Comparison of ENCODE assay signal across 9 mouse cellular contexts in genomic region chr15:78239453-78239852, GRCm38 (mm10). TPM values are rescaled to one million over a fixed set of nuclear protein-coding genes. Genes with fewer than 3 reads are reported as not detected.
DNase-seq lines count a peak whose midpoint lies in the region; ATAC-seq and TF ChIP-seq lines count a peak whose summit lies in the region.
"Had no signal": no experiment of that assay in that cellular context is flagged by ENCODE, and none has a peak within 500 bp of the region (broad histone marks: within the 10 kb centered on the region; RNA-seq: fewer than 3 reads in every experiment).

No protein-coding gene starts in this region.

- intact Hi-C loops in left cerebral cortex, adult 2 months (cut with DNase I), result loop anchor here (1.0 to 5.0 kb wide), 2 partner anchors 61 to 257 kb away; no protein-coding TSS in a partner anchor

- no peak overlapping the region for H3K4me2 ChIP-seq in kidney, embryonic 14.5 days (replicated peaks; ENCODE audit: low read depth, low read length)
- H3K4me2 ChIP-seq: neural tube, embryonic 13.5 days had no signal

- H3K4me3 ChIP-seq in kidney, adult 2 months (ENCODE audit: insufficient read depth, low read depth, low read length), result no peak overlapping the region
- no peak overlapping the region for H3K4me3 ChIP-seq in kidney, embryonic 14.5 days (ENCODE audit: low read length)
- H3K4me3 ChIP-seq in ES-E14 (ENCODE audit: insufficient read depth in 1 of 2, low read depth in 1 of 2, low read length in 2 of 2, poor library complexity in 1 of 2, severe bottlenecking in 1 of 2), result no peak overlapping the region
- H3K4me3 ChIP-seq in left cerebral cortex, adult 2 months, result no peak overlapping the region
- H3K4me3 ChIP-seq: neural tube, embryonic 13.5 days had no signal

- WGBS in kidney, adult 2 months, result 16% methylated on average over 10 of the region's 10 CpGs
- 20% methylated on average over 10 of the region's 10 CpGs for WGBS in kidney, embryonic 14.5 days

- no peak overlapping the region for H3K9ac ChIP-seq in kidney, embryonic 14.5 days (ENCODE audit: low read depth, low read length)
- no peak overlapping the region for H3K9ac ChIP-seq in ES-E14 (ENCODE audit: insufficient read depth, low read depth, low read length, poor library complexity, severe bottlenecking)
- H3K9ac ChIP-seq: neural tube, embryonic 13.5 days had no signal

- TF ChIP-seq CTCF in kidney, adult 2 months (conservative IDR thresholded peaks at IDR 0.05; ENCODE audit: insufficient read depth, insufficient read length, low read depth, low read length), result peak; percentile 97
- peak; percentile 95 for TF ChIP-seq CTCF in left cerebral cortex, adult 2 months (IDR thresholded peaks at IDR 0.05)

- H3K36me3 ChIP-seq in kidney, adult 2 months (ENCODE audit: control insufficient read depth, insufficient read depth, low read length), result no peaks in the 10 kb centered on the region
- H3K36me3 ChIP-seq in kidney, embryonic 14.5 days (ENCODE audit: control insufficient read depth, insufficient read depth, low read length), result no peaks in the 10 kb centered on the region
- no peaks in the 10 kb centered on the region for H3K36me3 ChIP-seq in ES-E14 (ENCODE audit: control insufficient read depth, insufficient read depth, low read length, poor library complexity, severe bottlenecking)
- H3K36me3 ChIP-seq: neural tube, embryonic 13.5 days had no signal

- H3K27me3 ChIP-seq in kidney, adult 2 months (replicated peaks; ENCODE audit: control insufficient read depth, insufficient read depth, low read length), result no peaks in the 10 kb centered on the region
- no peaks in the 10 kb centered on the region for H3K27me3 ChIP-seq in kidney, embryonic 14.5 days (ENCODE audit: control insufficient read depth, insufficient read depth, low read length)
- H3K27me3 ChIP-seq: neural tube, embryonic 13.5 days had no signal

- H3K9me3 ChIP-seq in kidney, embryonic 14.5 days (ENCODE audit: control insufficient read depth, low read length), result no peaks in the 10 kb centered on the region
- H3K9me3 ChIP-seq in ES-E14 (ENCODE audit: control insufficient read depth, insufficient read depth, low read depth, low read length), result no peaks in the 10 kb centered on the region
- H3K9me3 ChIP-seq: neural tube, embryonic 13.5 days had no signal

- no peaks in the 10 kb centered on the region for H3K4me1 ChIP-seq in kidney, adult 2 months (ENCODE audit: control insufficient read depth, insufficient read depth, low read length)
- no peaks in the 10 kb centered on the region for H3K4me1 ChIP-seq in kidney, embryonic 14.5 days (ENCODE audit: control insufficient read depth, insufficient read depth, low read length)
- peaks cover 0 to 1% of the 10 kb centered on the region in 2 experiments; a peak in 1 of 4 replicates for H3K4me1 ChIP-seq in ES-E14 (ENCODE audit: control insufficient read depth in 2 of 2, insufficient read depth in 2 of 2, low read length in 2 of 2, poor library complexity in 1 of 2)
- H3K4me1 ChIP-seq: neural tube, embryonic 13.5 days had no signal

- ATAC-seq in kidney, embryonic 14.5 days (ENCODE audit: low FRiP score, low TSS enrichment), result no peak
- peak; percentile 82 for ATAC-seq in neutrophil, adult 5-6 weeks (ENCODE audit: extremely low read depth, insufficient number of reproducible peaks, low FRiP score, poor library complexity, severe bottlenecking)

- no peak overlapping the region for H3K27ac ChIP-seq in kidney, adult 2 months (ENCODE audit: insufficient read depth, low read depth, low read length)
- no peak overlapping the region for H3K27ac ChIP-seq in kidney, embryonic 14.5 days (ENCODE audit: low read depth, low read length)
- H3K27ac ChIP-seq in ES-E14 (ENCODE audit: insufficient read depth, low read depth, low read length, poor library complexity, severe bottlenecking), result no peak overlapping the region
- H3K27ac ChIP-seq in left cerebral cortex, adult 2 months, result no peak overlapping the region
- H3K27ac ChIP-seq: neural tube, embryonic 13.5 days had no signal

- in situ Hi-C loops in ES-E14 (cut with MboI; ENCODE audit: low sequenced_read_pairs in 2 of 2, unreplicated experiment in 2 of 2), result no loop called here

- DNase-seq in kidney, adult 2 months, result peak; percentile 61
- DNase-seq in ES-E14 (ENCODE audit: low read depth, low spot score), result peak; percentile 72
- DNase-seq in c-Kit-negative CD71-positive TER-119-positive erythroid progenitor cells, embryonic 14.5 days (ENCODE audit: low read depth, low spot score), result peak; percentile 59
- peak; percentile 80 for DNase-seq in forelimb bud, embryonic 11.5 days (ENCODE audit: low read depth, low spot score)
- peak; percentile 34 to 47 for DNase-seq in left cerebral cortex, adult 2 months (ENCODE audit: extremely low spot score in 1 of 2, low spot score in 2 of 2)
- DNase-seq in thymus, postnatal 36 days, result peak; percentile 48 to 55

- TF ChIP-seq POLR2A in kidney, adult 2 months (IDR thresholded peaks at IDR 0.05; ENCODE audit: low read depth, low read length), result no peak

TF ChIP-seq in ES-E14, 5 proteins besides CTCF, POLR2A, EP300 and RAD21:
- TF ChIP-seq CHD2 (IDR thresholded peaks at IDR 0.05; ENCODE audit: low read depth, low read length) (no peak), MAFK (IDR thresholded peaks at IDR 0.05; ENCODE audit: insufficient read depth, low read depth, low read length) (no peak), HCFC1 (IDR thresholded peaks at IDR 0.05; ENCODE audit: borderline replicate concordance, insufficient read depth, low read length) (0 out of 2 replicates have a peak, but pooled peaks have one; percentile 44), ZNF384 (IDR thresholded peaks at IDR 0.05; ENCODE audit: low read depth, low read length) (no peak), ZC3H11A (IDR thresholded peaks at IDR 0.05; ENCODE audit: borderline replicate concordance, low read depth, low read length) (peak; percentile 42; the same call in 1 of the 2 replicates)

RNA-seq across cellular contexts. Expression of gene Ncf4, which starts 5.1 kb away (rescaled TPM):
- 2.9 and 4.8 TPM in 2 replicates for polyA plus RNA-seq in kidney, adult 2 months (2012; rRNA removed)
- polyA plus RNA-seq in kidney, embryonic 14.5 days (2014; fragmentation: Nextera tagmentation; extraction: Ambion mirVana), result 1.2 and 1.9 TPM in 2 replicates
- total RNA-seq in ES-E14 (2012; rRNA removed), result 0.31 TPM in 1 of 2 replicates, not detected in the other
- total RNA-seq in left cerebral cortex, adult 2 months (2021), result 1 to 10 TPM; 1.2 to 1.4 TPM
- 225 and 254 TPM in 2 replicates for total RNA-seq in neutrophil, adult 5-6 weeks (2017)

RNA-seq across cellular contexts. Expression of gene Pvalb, which starts 33.3 kb away (rescaled TPM):
- 16.8 and 53.3 TPM in 2 replicates for polyA plus RNA-seq in kidney, adult 2 months (2012; rRNA removed)
- polyA plus RNA-seq in kidney, embryonic 14.5 days (2014; fragmentation: Nextera tagmentation; extraction: Ambion mirVana), result not detected in 2 replicates
- total RNA-seq in ES-E14 (2012; rRNA removed), result not detected in 2 replicates
- total RNA-seq in left cerebral cortex, adult 2 months (2021), result 10 to 100 TPM; 96.5 to 97.2 TPM
- total RNA-seq in neutrophil, adult 5-6 weeks (2017), result not detected in 2 replicates

Comparison
In these comparisons a context has a peak if more than half of its experiments do, and no peak if none do; other contexts are left out.
1. RNA of gene Ncf4, which starts 5.1 kb away (total RNA-seq): 225 to 254 TPM in neutrophil, adult 5-6 weeks; 1.2 to 1.4 TPM in left cerebral cortex, adult 2 months and 0.31 TPM in ES-E14; every median in the first group is over 10 times any median in the second.
2. RNA of gene Pvalb, which starts 33.3 kb away (total RNA-seq): 96.5 to 97.2 TPM in left cerebral cortex, adult 2 months; not detected in ES-E14 and not detected in neutrophil, adult 5-6 weeks; every median in the first group is over 10 times any median in the second.
3. Peak in every context shown above with its lines, with median percentiles within 50 percentile points of each other: DNase-seq.